Mouse (Mus musculus): ENCODE data around the gene Zfyve28. TPM values are rescaled to one million over a fixed set of nuclear protein-coding genes. Genes with fewer than 3 reads are reported as not detected.

Zfyve28 gene
- polyA plus RNA-seq, 1 experiment from 2014 or later = 7.8 TPM

DNA sequence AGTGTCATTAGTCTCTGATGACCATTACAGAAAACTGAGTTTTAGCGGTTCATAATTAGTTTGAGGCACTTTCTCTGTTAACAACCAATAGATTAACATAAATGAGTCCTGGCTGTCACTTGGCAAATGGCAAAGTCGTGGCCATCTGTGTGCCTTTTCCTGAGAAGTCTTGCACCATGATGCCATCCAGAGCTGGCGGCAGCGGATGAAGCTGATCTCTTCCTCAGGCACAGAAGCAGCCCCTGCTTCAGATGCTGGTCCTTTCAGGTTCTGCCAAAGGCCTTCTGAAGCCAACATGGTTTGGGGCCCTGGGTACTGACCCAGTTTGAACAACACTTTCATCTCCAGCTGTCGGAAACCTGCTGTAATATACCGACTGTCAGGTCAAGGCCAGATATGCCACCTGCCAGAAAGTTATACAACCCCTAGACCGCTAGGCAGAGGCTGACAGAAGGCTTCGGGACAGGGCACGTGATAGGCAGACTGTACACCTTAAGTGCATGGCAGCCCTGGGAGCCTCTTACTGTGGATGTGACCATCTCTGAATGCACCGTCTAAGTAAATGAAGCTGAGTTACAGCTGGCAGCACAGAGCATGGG is 10.8 kb upstream of the Zfyve28 start:
- 84% methylated on average over 10 of the region's 10 CpGs for WGBS (ENCODE audit: missing documents)
- Histone ChIP-seq H3K79me2 (ENCODE audit: inconsistent target) (no peaks in the 10 kb centered on the region), H3K4me3 (ENCODE audit: inconsistent target) (no peak overlapping the region), H3K27ac (no peak overlapping the region), H3K36me3 (ENCODE audit: inconsistent target) (no peaks in the 10 kb centered on the region)

DNA sequence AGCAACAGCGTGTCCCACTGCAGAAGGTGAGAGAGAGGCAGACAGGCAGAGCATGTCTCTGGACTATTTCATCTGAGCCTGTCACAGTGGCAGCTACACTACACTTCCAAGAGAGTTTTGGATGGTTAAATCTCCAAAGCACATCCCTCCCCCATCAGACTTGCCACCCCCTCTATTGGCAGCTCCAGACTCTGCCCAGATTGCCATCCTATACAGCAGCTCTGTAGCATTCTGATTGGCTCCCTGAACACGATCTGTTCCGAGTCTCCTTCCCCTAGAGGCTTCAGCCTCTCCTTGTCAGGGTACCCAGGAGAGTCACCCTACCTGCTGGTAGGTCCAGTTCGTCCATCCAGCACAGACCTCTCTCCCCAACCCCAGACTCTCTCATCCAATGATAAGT is 9.8 kb upstream of the Zfyve28 start:
- Histone ChIP-seq H3K4me3 (ENCODE audit: inconsistent target) (no peak overlapping the region), H3K79me2 (ENCODE audit: inconsistent target) (no peaks in the 10 kb centered on the region), H3K36me3 (ENCODE audit: inconsistent target) (no peaks in the 10 kb centered on the region), H3K27ac (no peak overlapping the region)
- 83% methylated on average over 4 of the region's 4 CpGs for WGBS (ENCODE audit: missing documents)

DNA sequence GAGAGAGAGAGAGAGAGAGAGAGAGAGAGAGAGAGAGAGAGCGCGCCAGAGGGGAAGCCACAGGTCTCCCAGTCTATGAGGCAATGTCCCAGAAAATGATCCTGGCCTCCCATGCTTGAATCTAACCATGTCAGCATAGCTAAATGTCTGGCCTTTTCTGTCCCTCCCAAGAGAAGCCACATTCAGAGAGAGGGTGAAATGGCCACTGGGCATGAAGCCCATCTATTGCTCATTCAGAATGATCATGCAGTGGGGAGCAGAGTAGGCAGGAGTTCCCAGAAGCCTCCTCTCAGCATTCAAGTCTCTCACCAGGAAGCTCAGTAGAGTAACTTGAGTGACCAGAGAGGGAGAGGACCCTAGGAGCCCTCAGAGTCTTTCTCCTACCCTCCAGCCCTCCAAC is 6.9 kb upstream of the Zfyve28 start:
- no CpG with 5 or more reads among the region's 2 CpGs for WGBS (ENCODE audit: missing documents)
- H3K36me3 ChIP-seq (ENCODE audit: inconsistent target) = no peaks in the 10 kb centered on the region
- H3K4me3 ChIP-seq (ENCODE audit: inconsistent target) = no peak overlapping the region
- H3K27ac ChIP-seq = no peak overlapping the region
- H3K79me2 ChIP-seq (ENCODE audit: inconsistent target) = no peaks in the 10 kb centered on the region

DNA sequence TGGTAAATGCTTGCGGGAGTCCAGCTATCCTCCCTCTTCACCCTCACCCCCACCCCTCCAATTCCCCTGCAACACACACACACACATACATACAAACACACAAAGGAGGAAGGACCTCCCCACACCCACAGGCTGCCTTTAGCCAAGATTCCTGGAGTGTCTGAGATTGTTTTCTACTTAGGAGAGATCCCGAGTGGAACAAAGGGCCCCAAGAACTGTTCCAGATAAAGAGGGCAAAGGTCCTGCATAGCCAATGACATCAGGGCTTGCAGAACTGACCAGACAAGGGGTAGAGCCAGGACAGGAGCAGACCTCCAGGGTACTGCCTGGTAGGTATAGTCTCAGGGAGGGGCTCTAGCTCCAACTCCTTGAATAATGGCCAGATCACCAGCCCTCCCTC is 6.4 kb upstream of the Zfyve28 start:
- WGBS (ENCODE audit: missing documents) = 49% methylated on average over 2 of the region's 2 CpGs

DNA sequence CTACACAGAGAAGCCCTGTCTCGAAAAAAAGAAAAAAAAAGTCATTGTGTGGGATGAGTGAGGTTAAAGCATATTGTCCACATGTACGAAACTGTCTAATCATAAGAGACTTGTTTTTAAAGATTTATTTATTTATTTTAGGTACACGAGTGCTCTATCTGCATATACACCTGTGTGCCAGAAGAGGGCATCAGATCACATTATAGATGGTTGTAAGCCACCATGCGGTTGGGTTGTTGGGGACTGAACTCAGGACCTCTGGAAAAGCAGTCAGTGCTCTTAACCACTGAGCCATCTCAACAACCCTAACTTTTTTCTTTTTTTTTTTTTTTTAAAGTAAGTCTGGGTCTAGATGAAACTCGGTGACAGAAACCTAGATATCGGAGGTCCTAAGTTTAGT is 5.1 kb upstream of the Zfyve28 start:
- Histone ChIP-seq H3K36me3 (ENCODE audit: inconsistent target) (no peaks in the 10 kb centered on the region), H3K27ac (no peak overlapping the region), H3K4me3 (ENCODE audit: inconsistent target) (no peak overlapping the region), H3K79me2 (ENCODE audit: inconsistent target) (no peaks in the 10 kb centered on the region)
- WGBS (ENCODE audit: missing documents) = 81% methylated on average over 6 of the region's 6 CpGs

More for the DNA sequence above, 6.4 kb upstream of the Zfyve28 start:
- H3K4me3 ChIP-seq (ENCODE audit: inconsistent target) = no peak overlapping the region
- no peaks in the 10 kb centered on the region for H3K79me2 ChIP-seq (ENCODE audit: inconsistent target)
- no peaks in the 10 kb centered on the region for H3K36me3 ChIP-seq (ENCODE audit: inconsistent target)
- no peak overlapping the region for H3K27ac ChIP-seq

DNA sequence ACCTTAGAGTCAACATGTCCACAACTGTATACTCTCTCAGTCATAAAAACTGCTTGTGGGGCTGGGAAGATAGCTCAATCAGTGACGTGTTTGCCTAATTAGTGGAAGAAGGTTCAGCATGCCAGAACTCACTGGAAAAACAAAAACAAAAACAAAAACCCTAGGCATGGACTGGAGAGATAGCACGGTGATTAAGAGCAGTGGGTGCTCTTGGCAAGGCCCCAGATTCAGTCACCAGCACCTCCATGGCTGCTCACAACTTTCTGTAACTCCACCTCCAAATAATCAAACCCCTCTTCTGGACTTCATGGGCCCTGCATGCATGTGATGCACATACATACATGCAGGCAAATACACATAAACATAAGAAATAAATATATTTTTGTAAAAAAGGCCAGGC is 1.0 kb upstream of the Zfyve28 start:
- WGBS (ENCODE audit: missing documents) = 83% methylated on average over 2 of the region's 2 CpGs
- H3K27ac ChIP-seq = no peak overlapping the region
- H3K79me2 ChIP-seq (ENCODE audit: inconsistent target) = no peaks in the 10 kb centered on the region
- H3K4me3 ChIP-seq (ENCODE audit: inconsistent target) = no peak overlapping the region
- H3K36me3 ChIP-seq (ENCODE audit: inconsistent target) = no peaks in the 10 kb centered on the region

DNA sequence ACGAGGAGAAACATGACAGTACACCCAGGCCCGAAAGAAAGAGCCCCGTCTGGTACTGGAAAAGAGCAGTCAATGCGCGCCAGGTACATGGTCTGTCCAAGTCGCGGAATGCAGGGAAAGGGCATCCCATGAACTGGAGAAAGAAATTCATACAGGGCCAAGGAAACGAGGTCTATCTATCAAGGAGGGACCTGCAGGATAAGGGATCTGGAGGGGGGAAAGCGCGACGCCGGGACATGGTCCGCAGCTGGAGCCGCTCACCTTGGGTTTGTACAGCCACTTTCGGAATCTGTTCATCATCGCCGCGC is 457 bp downstream of the Zfyve28 start:
- H3K79me2 ChIP-seq (ENCODE audit: inconsistent target) = no peaks in the 10 kb centered on the region
- H3K36me3 ChIP-seq (ENCODE audit: inconsistent target) = no peaks in the 10 kb centered on the region
- H3K27ac ChIP-seq = no peak overlapping the region
- WGBS (ENCODE audit: missing documents) = 2% methylated on average over 17 of the region's 18 CpGs
- no peak overlapping the region for H3K4me3 ChIP-seq (ENCODE audit: inconsistent target)

DNA sequence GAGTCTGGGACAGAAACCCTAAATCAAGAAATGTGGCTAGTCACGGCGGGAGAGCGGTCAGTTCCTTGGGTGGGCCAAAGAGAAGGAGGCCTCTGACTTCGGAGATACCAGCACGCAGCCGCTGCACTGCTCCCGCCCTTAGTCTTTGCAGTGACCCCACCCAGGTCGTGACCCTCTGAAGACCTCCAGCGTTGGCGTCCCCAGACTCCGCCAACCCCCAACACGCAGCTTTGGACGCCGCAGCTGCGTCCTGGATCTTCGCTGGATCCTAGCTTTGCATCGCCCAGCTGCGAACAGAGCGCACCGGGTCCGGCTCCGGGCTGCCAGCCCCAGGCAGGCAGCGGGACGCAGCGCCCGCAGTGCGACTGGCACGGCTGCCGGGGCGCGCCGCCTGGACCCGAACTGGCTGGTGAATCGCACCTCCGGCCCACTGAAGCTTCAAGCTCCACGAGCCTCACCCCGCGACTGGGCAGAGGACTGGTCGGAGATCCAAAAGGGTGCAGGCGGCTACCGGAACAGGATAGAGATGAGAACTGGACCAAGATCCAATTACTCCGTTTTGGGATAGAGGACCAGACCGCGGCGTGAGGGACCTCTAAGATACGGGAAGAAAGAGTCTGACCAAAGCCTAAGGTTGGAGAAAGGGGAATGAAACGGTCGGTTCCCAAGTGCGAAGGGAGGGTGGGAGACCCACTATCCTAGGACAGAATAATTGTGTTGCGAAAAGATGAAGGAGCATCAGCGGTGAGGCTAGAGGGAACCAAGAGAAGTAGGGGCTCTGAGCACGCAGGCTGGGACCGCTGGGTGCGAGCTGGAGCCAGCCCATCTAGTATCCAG is 1.0 kb downstream of the Zfyve28 start:
- Histone ChIP-seq H3K36me3 (ENCODE audit: inconsistent target) (no peaks in the 10 kb centered on the region), H3K79me2 (ENCODE audit: inconsistent target) (no peaks in the 10 kb centered on the region), H3K4me3 (ENCODE audit: inconsistent target) (no peak overlapping the region), H3K27ac (no peak overlapping the region)
- WGBS (ENCODE audit: missing documents) = 2% methylated on average over 54 of the region's 54 CpGs

DNA sequence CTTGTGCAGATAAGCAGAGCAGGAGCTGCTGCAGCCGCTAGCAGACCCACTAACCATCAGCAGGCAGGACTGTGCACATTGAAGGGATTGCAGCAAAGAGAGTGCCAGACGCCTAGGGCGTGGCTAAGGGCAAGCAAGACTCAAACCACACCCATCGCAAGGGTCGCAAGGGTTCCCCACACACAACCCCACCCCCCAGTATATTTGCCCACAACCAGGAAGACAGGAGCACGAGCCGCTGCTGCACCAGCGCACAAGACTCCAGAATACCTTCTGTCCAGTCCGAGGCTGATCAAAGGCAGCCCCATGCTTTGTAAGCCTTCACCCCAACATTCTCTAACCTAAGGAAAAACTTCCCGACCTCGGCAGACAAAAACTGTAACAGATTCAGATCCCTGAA is 1.7 kb downstream of the Zfyve28 start:
- Histone ChIP-seq H3K79me2 (ENCODE audit: inconsistent target) (no peaks in the 10 kb centered on the region), H3K4me3 (ENCODE audit: inconsistent target) (no peak overlapping the region), H3K27ac (no peak overlapping the region), H3K36me3 (ENCODE audit: inconsistent target) (no peaks in the 10 kb centered on the region)
- WGBS (ENCODE audit: missing documents) = 13% methylated on average over 9 of the region's 11 CpGs

DNA sequence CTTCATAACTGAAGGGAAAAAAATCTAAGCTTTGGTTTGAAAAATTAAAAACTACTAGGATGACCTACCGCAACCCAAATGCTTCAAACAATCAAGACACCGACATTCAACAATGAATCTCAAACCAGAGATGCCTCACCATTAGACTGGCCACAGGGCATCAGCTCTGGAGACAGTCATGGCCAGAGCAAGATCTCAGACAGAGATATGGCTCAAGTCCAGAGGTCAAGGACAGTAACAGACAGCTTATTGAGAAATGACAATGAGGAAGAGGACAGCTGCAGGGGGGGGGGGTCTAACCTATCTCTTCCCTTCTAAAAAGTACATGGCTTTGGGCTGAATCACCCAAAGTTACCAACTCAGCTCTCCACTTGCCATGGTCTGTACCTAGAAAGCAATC is 3.0 kb downstream of the Zfyve28 start:
- Histone ChIP-seq H3K36me3 (ENCODE audit: inconsistent target) (no peaks in the 10 kb centered on the region), H3K27ac (no peak overlapping the region), H3K79me2 (ENCODE audit: inconsistent target) (no peaks in the 10 kb centered on the region), H3K4me3 (ENCODE audit: inconsistent target) (no peak overlapping the region)
- 77% methylated on average over 2 of the region's 2 CpGs for WGBS (ENCODE audit: missing documents)

DNA sequence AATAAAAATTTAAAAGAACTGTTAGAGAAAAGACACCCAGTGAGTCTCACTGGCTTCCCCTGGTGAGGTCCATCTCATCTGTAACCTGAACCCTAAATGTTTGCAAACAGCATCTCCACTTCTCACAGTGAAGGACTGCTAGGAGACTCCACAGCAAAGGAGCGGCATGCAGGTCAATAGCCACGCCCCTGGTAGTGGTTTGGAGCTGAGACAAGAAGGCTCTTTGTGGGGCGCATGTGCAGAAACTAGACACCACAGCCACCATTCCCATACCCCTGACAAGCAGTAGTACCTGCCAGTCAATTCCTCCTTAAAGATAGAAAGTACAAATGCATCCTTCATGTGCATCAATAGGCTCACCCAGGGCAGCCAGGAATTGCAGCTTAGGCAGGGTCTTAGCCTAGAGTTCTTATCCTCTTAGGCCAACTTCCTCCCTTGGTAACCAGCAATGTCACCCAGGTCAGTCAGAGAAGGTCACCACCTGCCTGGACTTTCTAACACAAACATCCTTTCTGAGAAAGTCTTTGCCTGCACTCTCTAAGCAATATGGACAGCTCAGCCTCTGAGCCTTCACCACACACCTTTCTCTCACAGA is 4.0 kb downstream of the Zfyve28 start:
- WGBS (ENCODE audit: missing documents) = 50% methylated on average over 3 of the region's 3 CpGs
- H3K36me3 ChIP-seq (ENCODE audit: inconsistent target) = no peaks in the 10 kb centered on the region
- H3K27ac ChIP-seq = no peak overlapping the region
- H3K4me3 ChIP-seq (ENCODE audit: inconsistent target) = no peak overlapping the region
- no peaks in the 10 kb centered on the region for H3K79me2 ChIP-seq (ENCODE audit: inconsistent target)

DNA sequence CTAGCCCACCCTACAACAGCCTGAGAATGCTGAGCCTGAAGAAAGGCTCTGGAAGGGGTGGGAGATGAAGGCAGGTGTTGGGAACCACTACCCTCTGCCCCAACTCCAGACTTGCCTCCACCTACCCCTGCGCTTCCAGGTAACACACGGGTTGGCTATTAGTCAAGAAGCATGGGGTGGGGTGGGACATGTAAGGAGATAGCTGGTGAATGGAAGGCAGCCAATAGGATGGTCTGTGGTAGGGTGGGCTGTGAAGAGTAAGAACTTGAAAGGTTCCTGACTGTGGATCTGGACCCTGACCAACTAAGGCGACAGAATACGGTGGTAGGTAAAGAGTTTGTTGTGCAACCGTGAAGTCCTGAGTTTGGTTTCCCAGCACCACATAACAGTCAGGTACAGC is 4.9 kb downstream of the Zfyve28 start:
- Histone ChIP-seq H3K36me3 (ENCODE audit: inconsistent target) (no peaks in the 10 kb centered on the region), H3K27ac (no peak overlapping the region), H3K79me2 (ENCODE audit: inconsistent target) (no peaks in the 10 kb centered on the region), H3K4me3 (ENCODE audit: inconsistent target) (no peak overlapping the region)
- WGBS (ENCODE audit: missing documents) = 77% methylated on average over 5 of the region's 5 CpGs

DNA sequence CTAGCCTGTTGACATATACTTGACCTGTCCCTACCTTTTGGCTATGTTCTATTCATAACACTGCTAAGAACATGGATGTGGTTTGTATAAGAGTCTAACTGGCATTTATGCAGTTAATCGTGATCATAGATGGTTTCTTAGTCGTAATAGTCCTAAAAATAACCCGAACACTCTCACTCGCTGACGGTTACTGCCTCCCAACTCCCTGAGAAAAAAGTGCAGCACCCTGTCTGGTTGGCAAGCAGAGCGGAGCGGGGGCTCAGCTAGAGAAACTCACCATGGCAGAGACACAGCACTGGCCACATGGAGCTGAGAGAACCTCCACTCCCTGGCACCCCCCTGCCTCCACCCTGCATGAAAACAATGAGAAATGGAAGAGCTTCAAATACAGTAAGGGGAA is 7.3 kb downstream of the Zfyve28 start:
- no peak overlapping the region for H3K27ac ChIP-seq
- 44% methylated on average over 7 of the region's 7 CpGs for WGBS (ENCODE audit: missing documents)
- no peaks in the 10 kb centered on the region for H3K36me3 ChIP-seq (ENCODE audit: inconsistent target)
- H3K4me3 ChIP-seq (ENCODE audit: inconsistent target) = no peak overlapping the region
- H3K79me2 ChIP-seq (ENCODE audit: inconsistent target) = no peaks in the 10 kb centered on the region

DNA sequence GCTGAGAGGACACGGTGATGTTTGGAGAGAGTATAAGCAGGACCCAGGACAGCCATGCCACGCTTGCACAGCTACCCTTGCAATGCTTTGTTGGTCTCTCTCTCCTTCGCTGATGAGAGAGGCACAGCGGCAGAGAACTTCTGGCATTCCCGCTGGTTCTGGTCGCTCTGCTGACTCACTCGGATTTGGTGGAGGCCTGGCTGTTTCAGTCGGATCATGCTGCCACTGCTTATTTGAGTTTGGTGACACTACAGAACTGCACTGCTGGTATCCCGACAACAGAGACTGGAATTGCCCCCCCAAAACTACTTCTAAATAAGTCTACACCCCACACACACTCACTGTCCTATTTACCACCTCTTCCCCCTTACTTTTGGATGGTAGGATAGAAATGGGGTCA is 9.0 kb downstream of the Zfyve28 start:
- whole genome bisulfite sequencing (ENCODE audit: missing documents) = 95% methylated on average over 9 of the region's 9 CpGs
- Histone ChIP-seq H3K36me3 (ENCODE audit: inconsistent target) (no peaks in the 10 kb centered on the region), H3K27ac (no peak overlapping the region), H3K79me2 (ENCODE audit: inconsistent target) (no peaks in the 10 kb centered on the region), H3K4me3 (ENCODE audit: inconsistent target) (no peak overlapping the region)

DNA sequence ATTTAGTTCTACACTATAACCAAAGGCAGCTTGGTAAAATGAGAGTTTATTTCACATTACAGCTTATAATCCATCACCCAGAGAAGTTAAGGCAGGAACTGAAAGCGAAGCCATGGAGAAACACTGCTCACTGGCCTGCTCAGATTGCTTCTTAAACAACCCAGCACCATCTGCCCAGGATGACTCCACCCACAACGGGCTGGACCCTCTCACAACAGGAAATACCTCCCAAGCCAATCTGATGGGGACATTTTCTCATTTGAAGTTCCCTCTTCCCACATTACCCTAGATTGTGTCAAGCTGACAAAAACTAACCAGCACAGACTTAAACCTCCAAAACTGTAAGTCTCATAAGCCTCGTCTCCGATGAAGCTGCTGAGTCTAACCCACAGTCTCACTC is 10.2 kb downstream of the Zfyve28 start:
- Histone ChIP-seq H3K27ac (no peak overlapping the region), H3K79me2 (ENCODE audit: inconsistent target) (no peaks in the 10 kb centered on the region), H3K4me3 (ENCODE audit: inconsistent target) (no peak overlapping the region), H3K36me3 (ENCODE audit: inconsistent target) (no peaks in the 10 kb centered on the region)
- 17% methylated on average over 4 of the region's 4 CpGs for WGBS (ENCODE audit: missing documents)

All from macrophage (primary cell).